ENCODE assay signal across 8 mouse cellular contexts in genomic region chr2:77519341-77519740, GRCm38 (mm10).
A peak's percentile ranks its signal among the peaks of the same experiment; 100 is the strongest.
DNase-seq lines count a peak whose midpoint lies in the region; ATAC-seq lines count a peak whose summit lies in the region.

No protein-coding gene starts in this region.

- DNase-seq in heart, adult 8-10 months (ENCODE audit: low spot score) = no peak
- DNase-seq in embryonic facial prominence, embryonic 10.5 days (ENCODE audit: low spot score) = peak; percentile 41
- no peak for DNase-seq in frontal cortex, postnatal 14 days (ENCODE audit: low spot score in 2 of 2)
- no peak for DNase-seq in gastrocnemius, postnatal 36 days

- H3K27me3 ChIP-seq in heart, embryonic 11.5 days (ENCODE audit: control insufficient read depth, insufficient read depth, low read length) = no peaks in the 10 kb centered on the region
- peaks cover 5% of the 10 kb centered on the region for H3K27me3 ChIP-seq in embryonic facial prominence, embryonic 10.5 days (replicated peaks; ENCODE audit: low read depth, poor library complexity, severe bottlenecking)
- no peaks in the 10 kb centered on the region for H3K27me3 ChIP-seq in hindbrain, embryonic 15.5 days
- H3K27me3 ChIP-seq in limb, embryonic 15.5 days = no peaks in the 10 kb centered on the region
- 0 out of 2 replicates have a peak, but pooled peaks cover 3% of the 10 kb centered on the region for H3K27me3 ChIP-seq in neural tube, embryonic 13.5 days

- intact Hi-C loops in gastrocnemius, postnatal 36 days (cut with DNase I) = no loop called here

- peak overlapping the region; percentile 71 for H3K4me2 ChIP-seq in heart, embryonic 11.5 days
- H3K4me2 ChIP-seq in hindbrain, embryonic 15.5 days = peak overlapping the region; percentile 64
- H3K4me2 ChIP-seq in limb, embryonic 15.5 days = peak overlapping the region; percentile 46
- peak overlapping the region; percentile 61 for H3K4me2 ChIP-seq in neural tube, embryonic 13.5 days

- H3K4me1 ChIP-seq in heart, embryonic 11.5 days (ENCODE audit: control insufficient read depth, insufficient read depth, low read length) = no peaks in the 10 kb centered on the region; the same call in 1 of the 2 replicates
- H3K4me1 ChIP-seq in embryonic facial prominence, embryonic 10.5 days = peaks cover 18% of the 10 kb centered on the region
- peaks cover 17% of the 10 kb centered on the region for H3K4me1 ChIP-seq in hindbrain, embryonic 15.5 days (replicated peaks)
- peaks cover 5% of the 10 kb centered on the region; the same call in 1 of the 2 replicates for H3K4me1 ChIP-seq in limb, embryonic 15.5 days
- peaks cover 28% of the 10 kb centered on the region for H3K4me1 ChIP-seq in neural tube, embryonic 13.5 days (replicated peaks)

- H3K4me3 ChIP-seq in heart, embryonic 11.5 days (ENCODE audit: low read depth, low read length) = peak overlapping the region; percentile 45
- H3K4me3 ChIP-seq in embryonic facial prominence, embryonic 10.5 days = peak overlapping the region; percentile 56
- H3K4me3 ChIP-seq in hindbrain, embryonic 15.5 days = peak overlapping the region; percentile 26
- peak overlapping the region; percentile 39 for H3K4me3 ChIP-seq in limb, embryonic 15.5 days
- peak overlapping the region; percentile 31 for H3K4me3 ChIP-seq in neural tube, embryonic 13.5 days

- under 1% methylated on average over 14 of the region's 14 CpGs for WGBS in heart, embryonic 11.5 days (ENCODE audit: insufficient replicate concordance)
- under 1% methylated on average over 14 of the region's 14 CpGs for WGBS in embryonic facial prominence, embryonic 10.5 days
- under 1% methylated on average over 14 of the region's 14 CpGs for WGBS in hindbrain, embryonic 15.5 days
- WGBS in limb, embryonic 15.5 days = 1% methylated on average over 14 of the region's 14 CpGs
- WGBS in neural tube, embryonic 13.5 days = under 1% methylated on average over 14 of the region's 14 CpGs

- H3K9me3 ChIP-seq in heart, embryonic 11.5 days (replicated peaks; ENCODE audit: control insufficient read depth, low read length) = no peaks in the 10 kb centered on the region
- H3K9me3 ChIP-seq in embryonic facial prominence, embryonic 10.5 days = no peaks in the 10 kb centered on the region
- H3K9me3 ChIP-seq in hindbrain, embryonic 15.5 days = no peaks in the 10 kb centered on the region
- no peaks in the 10 kb centered on the region for H3K9me3 ChIP-seq in limb, embryonic 15.5 days
- no peaks in the 10 kb centered on the region for H3K9me3 ChIP-seq in neural tube, embryonic 13.5 days

- no peak overlapping the region for H3K27ac ChIP-seq in heart, embryonic 11.5 days (ENCODE audit: low read depth, low read length)
- H3K27ac ChIP-seq in embryonic facial prominence, embryonic 10.5 days (replicated peaks) = no peak overlapping the region
- no peak overlapping the region for H3K27ac ChIP-seq in hindbrain, embryonic 15.5 days (replicated peaks)
- H3K27ac ChIP-seq in limb, embryonic 15.5 days = no peak overlapping the region
- no peak overlapping the region for H3K27ac ChIP-seq in neural tube, embryonic 13.5 days (replicated peaks)

- no peaks in the 10 kb centered on the region for H3K36me3 ChIP-seq in heart, embryonic 11.5 days (ENCODE audit: control insufficient read depth, insufficient read depth, low read length)
- H3K36me3 ChIP-seq in embryonic facial prominence, embryonic 10.5 days (replicated peaks) = no peaks in the 10 kb centered on the region
- H3K36me3 ChIP-seq in hindbrain, embryonic 15.5 days = no peaks in the 10 kb centered on the region
- no peaks in the 10 kb centered on the region for H3K36me3 ChIP-seq in limb, embryonic 15.5 days
- no peaks in the 10 kb centered on the region for H3K36me3 ChIP-seq in neural tube, embryonic 13.5 days

- H3K9ac ChIP-seq in heart, embryonic 11.5 days (ENCODE audit: low read depth, low read length) = peak overlapping the region; percentile 39; the same call in 1 of the 2 replicates
- H3K9ac ChIP-seq in hindbrain, embryonic 15.5 days = no peak overlapping the region
- no peak overlapping the region for H3K9ac ChIP-seq in limb, embryonic 15.5 days
- peak overlapping the region; percentile 57 for H3K9ac ChIP-seq in neural tube, embryonic 13.5 days

- ATAC-seq in heart, embryonic 11.5 days (replicated peaks; ENCODE audit: insufficient number of reproducible peaks, low FRiP score, low TSS enrichment) = no peak
- peak; percentile 50; the same call in 1 of the 2 replicates for ATAC-seq in hindbrain, embryonic 15.5 days (ENCODE audit: low FRiP score, low read depth)
- ATAC-seq in limb, embryonic 15.5 days (ENCODE audit: insufficient number of reproducible peaks, low FRiP score, low TSS enrichment, low read depth) = no peak
- peak; percentile 54; the same call in 1 of the 2 replicates for ATAC-seq in neural tube, embryonic 13.5 days (ENCODE audit: low read depth)

Comparison
In these comparisons a context has a peak if more than half of its experiments do, and no peak if none do; other contexts are left out.
1. ATAC-seq: peak in hindbrain, embryonic 15.5 days (single experiment) and neural tube, embryonic 13.5 days (single experiment); none in heart, embryonic 11.5 days (single experiment) and limb, embryonic 15.5 days (single experiment).
2. H3K9ac ChIP-seq: peak in heart, embryonic 11.5 days (single experiment) and neural tube, embryonic 13.5 days (single experiment); none in hindbrain, embryonic 15.5 days (single experiment) and limb, embryonic 15.5 days (single experiment).
3. Peak in every context shown above with its lines, with median percentiles within 50 percentile points of each other: H3K4me2 ChIP-seq and H3K4me3 ChIP-seq.